Comparison of ENCODE assay signal across 8 mouse cellular contexts in the genomic region with DNA sequence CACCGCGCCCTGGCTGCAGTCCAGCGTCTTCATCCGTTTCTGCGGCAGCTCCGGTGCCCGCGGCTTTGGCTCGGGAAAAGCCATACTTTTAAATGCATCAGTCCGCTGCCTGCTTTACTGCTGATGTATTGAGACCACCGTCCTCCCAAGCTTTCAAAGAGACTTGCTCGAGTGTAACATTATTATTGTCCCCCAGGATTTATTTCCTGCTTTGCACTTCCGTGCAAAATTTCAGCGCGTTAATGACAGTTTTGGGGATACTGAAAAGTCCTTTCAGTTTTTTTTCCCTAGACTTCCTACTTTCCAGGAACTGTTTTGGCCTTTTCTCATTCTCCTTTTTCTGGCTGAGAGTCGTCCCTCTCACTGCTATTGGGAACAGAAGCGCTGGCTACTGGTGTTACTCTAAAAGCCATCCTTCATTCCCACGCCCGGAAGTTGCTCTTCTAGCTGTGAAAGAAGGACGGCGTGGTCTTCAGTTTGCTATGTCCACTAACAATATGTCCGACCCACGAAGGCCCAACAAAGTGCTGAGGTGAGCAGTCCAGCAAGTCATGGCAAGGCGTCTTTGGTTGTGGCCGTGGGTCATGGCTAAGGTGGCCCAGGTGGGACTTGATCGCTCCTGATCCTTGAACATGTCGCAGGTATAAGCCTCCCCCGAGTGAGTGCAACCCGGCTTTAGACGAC. TPM values are rescaled to one million over a fixed set of nuclear protein-coding genes. Genes with fewer than 3 reads are reported as not detected.
A peak's percentile ranks its signal among the peaks of the same experiment; 100 is the strongest.
DNase-seq lines count a peak whose midpoint lies in the region; ATAC-seq lines count a peak whose summit lies in the region.

Gene Wdr83os (plus strand): TSS at position 209 of the 684 bp plus-strand sequence.

- peak within 1 kb of the TSS; percentile 62; the same call in 1 of the 2 replicates for H3K27ac ChIP-seq in hindbrain, embryonic 12.5 days

- peak; percentile 18 for ATAC-seq in hindbrain, embryonic 12.5 days (ENCODE audit: low FRiP score)

- peaks cover 29% of the 10 kb centered on the region for H3K4me1 ChIP-seq in hindbrain, embryonic 12.5 days

- H3K9me3 ChIP-seq in hindbrain, embryonic 12.5 days (replicated peaks): no peaks in the 10 kb centered on the region

- under 1% methylated on average over 30 of the region's 30 CpGs for WGBS in hindbrain, embryonic 12.5 days

- no peaks in the 10 kb centered on the region for H3K27me3 ChIP-seq in hindbrain, embryonic 12.5 days

- H3K36me3 ChIP-seq in hindbrain, embryonic 12.5 days: peaks cover 25% of the 10 kb centered on the region

- peak; percentile 66 for DNase-seq in cerebellum, adult 8-10 months
- DNase-seq in cerebellum, adult 11 months: no peak
- DNase-seq in c-Kit-positive CD71-positive TER-119-negative erythroid progenitor cells, embryonic 14.5 days (ENCODE audit: low read depth): peak; percentile 67
- peak; percentile 84 for DNase-seq in forelimb bud, embryonic 11.5 days (ENCODE audit: low read depth, low spot score)
- DNase-seq in layer of hippocampus, postnatal 36 days: no peak
- DNase-seq in lung, postnatal 4 days: peak; percentile 61 to 75
- DNase-seq in right cerebral cortex, postnatal 14 days: peak; percentile 57

- peak within 1 kb of the TSS; percentile 90 for H3K4me3 ChIP-seq in hindbrain, embryonic 12.5 days

- peak within 1 kb of the TSS; percentile 71 for H3K4me2 ChIP-seq in hindbrain, embryonic 12.5 days (replicated peaks)

- peak within 1 kb of the TSS; percentile 92 for H3K9ac ChIP-seq in hindbrain, embryonic 12.5 days

RNA-seq across cellular contexts. Expression of gene Wdr83os, which starts in this region (rescaled TPM):
- polyA plus RNA-seq in hindbrain, embryonic 12.5 days (2016; fragmentation: Nextera tagmentation; extraction: Ambion mirVana): 93.6 and 108 TPM in 2 replicates
- total RNA-seq in layer of hippocampus, postnatal 36 days (2021): 10 to 100 TPM; 55.0 to 65.7 TPM

Comparison
In these comparisons a context has a peak if more than half of its experiments do, and no peak if none do; other contexts are left out.
1. DNase-seq: peak in cerebellum, adult 8-10 months (single experiment), c-Kit-positive CD71-positive TER-119-negative erythroid progenitor cells, embryonic 14.5 days (single experiment), forelimb bud, embryonic 11.5 days (single experiment), lung, postnatal 4 days (2 of 2) and right cerebral cortex, postnatal 14 days (single experiment); none in cerebellum, adult 11 months (single experiment) and layer of hippocampus, postnatal 36 days (0 of 2).